Mouse (Mus musculus) heart, adult 2 months (tissue): ENCODE measurements at regions not wholly inside any gene's neighbourhood (a gene's known extent, or its start where the extent isn't known, plus 50 kb on each side); places are given as distances from the start of the nearest gene placed in this dataset.

Source experiments
- DNase-seq, 2 experiments: peaks; one replicate each; pipeline ENCODE4 v3.0.0; 2021
- H3K27ac ChIP-seq: fragments of 200-600 bp; 2 replicates; pipeline ENCODE4 v1.8.1; 2022
- H3K27me3 ChIP-seq: fragments of 200-500 bp; 2 replicates; pipeline ENCODE4 v1.6.1; 2012; ENCODE audit warnings: mild to moderate bottlenecking, low read length, inconsistent platforms, mixed read lengths; ENCODE audit not compliant: control insufficient read depth, insufficient read depth
- H3K36me3 ChIP-seq: fragments of 200-500 bp; 2 replicates; pipeline ENCODE4 v1.6.1; 2012; ENCODE audit warnings: low read length, inconsistent platforms; ENCODE audit not compliant: control insufficient read depth, insufficient read depth
- H3K4me1 ChIP-seq: fragments of 200-500 bp; 2 replicates; pipeline ENCODE4 v1.6.1; 2011; ENCODE audit warnings: low read length; ENCODE audit not compliant: control insufficient read depth, insufficient read depth
- H3K4me3 ChIP-seq: fragments of 200-600 bp; 2 replicates; pipeline ENCODE4 v1.8.1; 2022
- H3K79me2 ChIP-seq: fragments of 200-500 bp; replicated peaks from 2 replicates; pipeline ENCODE4 v1.6.1; 2012; ENCODE audit warnings: mild to moderate bottlenecking, inconsistent platforms, low read length, moderate library complexity, mixed read lengths; ENCODE audit not compliant: control insufficient read depth, insufficient read depth
- H3K9ac ChIP-seq: fragments of 200-500 bp; 2 replicates; pipeline ENCODE4 v1.6.1; 2012; ENCODE audit warnings: low read depth, mild to moderate bottlenecking, control low read depth, inconsistent platforms, low read length, mixed read lengths
- CTCF ChIP-seq: fragments of 200-600 bp; IDR thresholded peaks from 2 replicates; pipeline ENCODE4 v1.8.1; 2022; ENCODE audit warnings: antibody characterized with exemption, mild to moderate bottlenecking, moderate library complexity
- EP300 ChIP-seq: fragments of 200-500 bp; IDR thresholded peaks from 2 replicates; pipeline ENCODE4 v1.6.1; 2011; ENCODE audit warnings: low read depth, low read length, control low read depth; ENCODE audit not compliant: insufficient read depth
- POLR2A ChIP-seq: fragments of 200-500 bp; IDR thresholded peaks from 2 replicates; pipeline ENCODE4 v1.6.1; 2011; ENCODE audit warnings: mild to moderate bottlenecking, low read depth, low read length, control low read depth; ENCODE audit not compliant: insufficient read depth
- WGBS: fragments of 180-500 bp; shearing (Covaris S2); methylation state at CpG from one replicate; pipeline ENCODE4 v1.1.7; 2018; 5-methylcytosine and 5-hydroxymethylcytosine counted together
- intact Hi-C: fragments of 180-260 bp; cut with DNase I; formaldehyde crosslinking; loops from one replicate; pipeline ENCODE4 v1.15.1; 2025

DNA sequence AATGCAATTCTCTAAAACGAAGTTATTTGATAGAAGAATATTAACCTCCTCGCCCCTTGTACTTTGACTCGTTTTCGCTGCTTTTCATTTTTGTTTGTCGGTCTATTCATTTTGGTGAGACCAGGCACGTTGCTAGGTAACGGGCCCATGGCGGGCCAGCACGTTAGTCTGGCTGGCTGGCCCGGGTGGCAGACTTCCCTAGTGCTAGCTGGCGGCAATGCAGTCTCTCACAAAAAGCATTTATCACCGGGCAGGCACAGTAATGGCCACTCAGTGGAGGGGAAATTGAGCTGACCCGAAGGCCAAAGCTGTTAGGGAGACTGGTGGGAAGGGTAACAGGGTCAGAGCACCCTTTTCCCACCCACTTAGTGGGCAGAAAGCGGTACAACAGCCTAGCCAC, 163.7 kb downstream of the Gm12689 start:
- Histone ChIP-seq H3K4me3 (no peak overlapping the region), H3K36me3 (no peaks in the 10 kb centered on the region), H3K27ac (no peak overlapping the region), H3K27me3 (peaks cover 1% of the 10 kb centered on the region; the same call in 1 of the 2 replicates), H3K4me1 (no peaks in the 10 kb centered on the region), H3K9ac (no peak overlapping the region), H3K79me2 (no peaks in the 10 kb centered on the region)
- TF ChIP-seq CTCF (0 out of 2 replicates have a peak, but pooled peaks have one; percentile 4), POLR2A (no peak)
- WGBS, result 19% methylated on average over 14 of the region's 14 CpGs
- intact Hi-C loops, result no loop called here
- DNase-seq, result peak in 1 of 2 experiments; percentile 4

DNA sequence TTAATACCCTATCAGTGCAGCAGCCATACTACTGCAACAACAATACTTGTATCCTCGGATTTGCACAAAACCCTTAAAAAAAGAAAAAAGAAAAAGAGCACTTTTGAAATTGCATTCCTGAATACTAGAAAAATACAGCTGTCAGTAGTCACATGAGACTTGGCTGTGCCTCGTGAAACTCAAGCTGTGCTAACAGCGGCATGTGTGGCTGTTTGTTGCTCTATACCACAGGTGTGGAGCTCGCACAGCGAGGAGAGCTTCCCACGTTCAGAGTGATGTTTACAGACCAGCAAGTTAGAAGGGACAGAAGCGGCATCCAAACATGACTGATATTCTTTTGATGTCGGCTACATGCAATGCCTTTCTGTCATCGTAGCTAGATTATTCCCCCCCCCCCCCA, 169.8 kb downstream of the Gm12689 start:
- intact Hi-C loops, result no loop called here
- no peaks in the 10 kb centered on the region for H3K79me2 ChIP-seq
- DNase-seq, result no peak
- no peaks in the 10 kb centered on the region; the same call in 1 of the 2 replicates for H3K27me3 ChIP-seq
- no peak overlapping the region for H3K27ac ChIP-seq
- H3K4me1 ChIP-seq, result no peaks in the 10 kb centered on the region
- H3K4me3 ChIP-seq, result no peak overlapping the region
- no peak overlapping the region for H3K9ac ChIP-seq
- TF ChIP-seq CTCF (no peak), POLR2A (no peak), EP300 (no peak)
- H3K36me3 ChIP-seq, result no peaks in the 10 kb centered on the region
- 79% methylated on average over 9 of the region's 9 CpGs for WGBS

GRCm38 (mm10) chr4:99475701-99476218, 180.1 kb downstream of the Gm12689 start:
- 48% methylated on average over 11 of the region's 11 CpGs for WGBS
- TF ChIP-seq EP300 (no peak), CTCF (no peak), POLR2A (no peak)
- H3K36me3 ChIP-seq, result no peaks in the 10 kb centered on the region
- no peaks in the 10 kb centered on the region for H3K79me2 ChIP-seq
- DNase-seq, result no peak
- no peak overlapping the region for H3K4me3 ChIP-seq
- intact Hi-C loops, result no loop called here
- no peak overlapping the region for H3K27ac ChIP-seq
- H3K27me3 ChIP-seq, result no peaks in the 10 kb centered on the region
- H3K4me1 ChIP-seq, result no peaks in the 10 kb centered on the region
- no peak overlapping the region for H3K9ac ChIP-seq

DNA sequence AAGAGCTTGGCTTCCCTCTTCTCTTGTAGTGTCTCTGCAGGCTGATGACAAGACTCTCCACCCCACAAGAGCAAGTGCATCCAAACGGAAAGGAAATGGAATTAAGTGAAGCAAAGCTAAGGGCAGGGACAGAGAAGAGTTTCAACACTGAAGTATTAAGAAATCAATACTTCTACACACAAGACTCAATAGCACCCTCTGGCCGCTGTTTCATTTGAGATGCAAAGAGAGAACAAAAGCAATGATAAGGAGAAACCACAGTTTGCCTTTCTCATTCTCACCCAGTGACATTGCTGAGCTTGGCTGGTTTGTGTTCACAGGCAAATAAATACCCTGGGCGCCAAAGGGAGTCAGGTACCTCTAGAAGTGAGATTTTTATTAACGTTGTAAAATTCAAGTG, 171.8 kb upstream of the Foxd3 start:
- Histone ChIP-seq H3K27me3 (no peaks in the 10 kb centered on the region), H3K4me1 (no peaks in the 10 kb centered on the region), H3K4me3 (no peak overlapping the region), H3K36me3 (no peaks in the 10 kb centered on the region), H3K9ac (no peak overlapping the region), H3K27ac (no peak overlapping the region), H3K79me2 (no peaks in the 10 kb centered on the region)
- WGBS, result 49% methylated on average over 4 of the region's 4 CpGs
- no peak for DNase-seq
- no peak for TF ChIP-seq POLR2A
- TF ChIP-seq EP300, result no peak
- no peak for TF ChIP-seq CTCF
- intact Hi-C loops, result no loop called here

- WGBS, result 49% methylated on average over 12 of the region's 12 CpGs
- no peak overlapping the region for H3K27ac ChIP-seq
Observed at GRCm38 (mm10) chr4:99491536-99492514, 164.3 kb upstream of the Foxd3 start.

DNA sequence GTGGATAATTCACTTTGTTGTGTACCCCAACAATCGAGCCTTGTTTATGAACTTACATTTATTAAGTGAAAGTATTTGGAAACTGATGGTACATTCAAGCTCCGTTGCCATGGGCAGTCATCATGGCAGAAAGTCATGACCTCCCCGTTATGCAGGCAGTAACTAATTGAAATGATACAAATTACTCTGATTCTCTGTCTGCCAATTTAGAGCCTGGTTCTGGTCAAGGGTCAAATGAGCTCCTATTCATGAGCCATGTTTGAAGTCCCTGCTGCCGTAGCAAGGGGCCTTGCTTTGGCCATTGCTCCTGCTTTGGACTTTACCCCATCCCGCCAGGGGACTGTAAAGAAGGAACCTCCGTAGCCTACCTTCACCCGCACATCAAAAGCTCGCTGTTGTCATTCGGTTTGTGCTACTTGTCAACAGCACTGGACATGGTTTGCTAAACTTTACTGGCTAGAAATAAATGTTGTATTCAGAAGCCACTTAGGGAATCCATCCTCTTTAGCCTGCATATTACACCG, 152.8 kb upstream of the Foxd3 start:
- Histone ChIP-seq H3K27me3 (no peaks in the 10 kb centered on the region), H3K9ac (no peak overlapping the region), H3K36me3 (no peaks in the 10 kb centered on the region), H3K27ac (no peak overlapping the region), H3K4me1 (no peaks in the 10 kb centered on the region), H3K4me3 (no peak overlapping the region), H3K79me2 (no peaks in the 10 kb centered on the region)
- no peak for DNase-seq
- intact Hi-C loops, result no loop called here
- no peak for TF ChIP-seq POLR2A
- no peak for TF ChIP-seq CTCF
- no peak for TF ChIP-seq EP300
- 85% methylated on average over 10 of the region's 10 CpGs for WGBS

More at GRCm38 (mm10) chr4:99491536-99492514, 164.3 kb upstream of the Foxd3 start:
- Histone ChIP-seq H3K27me3 (no peaks in the 10 kb centered on the region), H3K9ac (no peak overlapping the region), H3K4me3 (no peak overlapping the region), H3K36me3 (no peaks in the 10 kb centered on the region), H3K79me2 (no peaks in the 10 kb centered on the region), H3K4me1 (no peaks in the 10 kb centered on the region)
- TF ChIP-seq CTCF (no peak), EP300 (no peak), POLR2A (no peak)
- no peak for DNase-seq
- intact Hi-C loops, result no loop called here
